Mouse (Mus musculus) gastrocnemius, adult 18-20 months (tissue): ENCODE data around the gene Ptgis. TPM values are rescaled to one million over a fixed set of nuclear protein-coding genes. Genes with fewer than 3 reads are reported as not detected.

ENCODE experiments used
- DNase-seq: peaks from one replicate; pipeline ENCODE4 v3.0.0; 2021; ENCODE audit warnings: low spot score
- total RNA-seq, 2 experiments: library from RNA; stranded (reverse); gene quantifications; 2 replicates each; pipeline ENCODE4 v1.2.3; 2021

The Ptgis gene
- total RNA-seq, 2 experiments from 2014 or later: 1.3 to 1.8 TPM

GRCm38 (mm10) chr2:167263931-167264330 lies 23.5 kb upstream of the Ptgis start:
- no peak for DNase-seq

- no peak for DNase-seq
Observed at GRCm38 (mm10) chr2:167263040-167263810, 22.8 kb upstream of the Ptgis start.

- DNase-seq: no peak
Observed at GRCm38 (mm10) chr2:167262433-167262832, 22.0 kb upstream of the Ptgis start.

GRCm38 (mm10) chr2:167261106-167261505 lies 20.7 kb upstream of the Ptgis start:
- DNase-seq: no peak

GRCm38 (mm10) chr2:167257790-167258189 lies 17.4 kb upstream of the Ptgis start:
- DNase-seq: no peak

GRCm38 (mm10) chr2:167254808-167255207 lies 14.4 kb upstream of the Ptgis start:
- no peak for DNase-seq

GRCm38 (mm10) chr2:167254185-167254584 lies 13.8 kb upstream of the Ptgis start:
- peak; percentile 85 for DNase-seq

GRCm38 (mm10) chr2:167253476-167253875 lies 13.1 kb upstream of the Ptgis start:
- DNase-seq: no peak

GRCm38 (mm10) chr2:167252057-167252687 lies 11.8 kb upstream of the Ptgis start:
- DNase-seq: no peak

- DNase-seq: no peak
Observed at GRCm38 (mm10) chr2:167250736-167251337, 10.4 kb upstream of the Ptgis start.

GRCm38 (mm10) chr2:167250003-167250735 lies 9.8 kb upstream of the Ptgis start:
- DNase-seq: no peak

GRCm38 (mm10) chr2:167249591-167249990 lies 9.2 kb upstream of the Ptgis start:
- no peak for DNase-seq

- DNase-seq: no peak
Observed at GRCm38 (mm10) chr2:167247823-167248222, 7.4 kb upstream of the Ptgis start.

- no peak for DNase-seq
Observed at GRCm38 (mm10) chr2:167246704-167247103, 6.3 kb upstream of the Ptgis start.

- no peak for DNase-seq
Observed at GRCm38 (mm10) chr2:167244892-167245291, 4.5 kb upstream of the Ptgis start.

- DNase-seq: no peak
Observed at GRCm38 (mm10) chr2:167243831-167244563, 3.6 kb upstream of the Ptgis start.

- DNase-seq: no peak
Observed at GRCm38 (mm10) chr2:167239262-167239661, 1.1 kb downstream of the Ptgis start.

- no peak for DNase-seq
Observed at GRCm38 (mm10) chr2:167237224-167237623, 3.2 kb downstream of the Ptgis start.

GRCm38 (mm10) chr2:167236174-167236573 lies 4.2 kb downstream of the Ptgis start:
- no peak for DNase-seq

- no peak for DNase-seq
Observed at GRCm38 (mm10) chr2:167235338-167236018, 4.9 kb downstream of the Ptgis start.

GRCm38 (mm10) chr2:167233771-167234170 lies 6.6 kb downstream of the Ptgis start:
- no peak for DNase-seq
